Mouse (Mus musculus): ENCODE results near the gene Tbx18. TPM values are rescaled to one million over a fixed set of nuclear protein-coding genes. Genes with fewer than 3 reads are reported as not detected.

Tbx18 gene
- total and polyA plus RNA-seq, 3 experiments, result not detected

DNA sequence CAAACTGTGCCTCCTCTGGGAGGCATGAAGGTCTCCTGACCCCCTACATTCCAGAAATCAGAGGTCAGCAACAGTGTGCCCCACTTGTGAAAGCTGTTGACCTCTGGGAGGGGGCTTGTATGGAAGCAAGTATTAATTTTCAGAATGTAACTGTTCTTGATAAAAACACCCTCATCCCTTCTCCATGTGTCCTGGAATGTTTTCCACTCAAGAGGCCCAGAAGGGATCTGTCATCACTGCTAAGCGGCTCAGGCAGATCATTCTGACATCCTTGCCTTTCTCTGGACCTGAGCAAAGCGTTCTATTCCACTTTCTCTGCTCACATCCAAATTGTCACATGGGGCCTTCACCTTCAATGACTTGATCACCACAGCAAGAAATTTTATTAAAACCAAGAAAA is 28.8 kb downstream of the Tbx18 start:
- H3K9me3 ChIP-seq (replicated peaks; ENCODE audit: insufficient read depth, low read length), result no peaks in the 10 kb centered on the region
- no peaks in the 10 kb centered on the region for H3K79me2 ChIP-seq (ENCODE audit: control insufficient read depth, insufficient read depth, low read length, poor library complexity)
- DNase-seq (ENCODE audit: low read depth, low spot score), result no peak
- TF ChIP-seq POLR2A (IDR thresholded peaks at IDR 0.05; ENCODE audit: control insufficient read depth in 1 of 2, insufficient read depth in 1 of 2, low read depth in 1 of 2, low read length in 2 of 2, poor library complexity in 1 of 2) (no peak), ZNF384 (IDR thresholded peaks at IDR 0.05; ENCODE audit: low read depth, low read length) (no peak), SIN3A (IDR thresholded peaks at IDR 0.05; ENCODE audit: low read length) (no peak)
- H3K27ac ChIP-seq (ENCODE audit: control insufficient read depth, low read depth, low read length), result no peak overlapping the region
- no peaks in the 10 kb centered on the region for H3K27me3 ChIP-seq (ENCODE audit: control insufficient read depth in 1 of 2, insufficient read depth in 2 of 2, low read length in 2 of 2)
- no peaks in the 10 kb centered on the region for H3K4me1 ChIP-seq (ENCODE audit: control insufficient read depth in 1 of 2, insufficient read depth in 2 of 2, low read length in 2 of 2)
- no peak overlapping the region for H3K4me3 ChIP-seq (ENCODE audit: control insufficient read depth in 1 of 2, insufficient read depth in 1 of 2, low read depth in 2 of 2, low read length in 2 of 2)
- H3K9ac ChIP-seq (ENCODE audit: control insufficient read depth, low read depth, low read length, poor library complexity, severe bottlenecking), result no peak overlapping the region
- no peaks in the 10 kb centered on the region for H3K36me3 ChIP-seq (ENCODE audit: control insufficient read depth in 1 of 2, insufficient read depth in 2 of 2, low read length in 2 of 2)

DNA sequence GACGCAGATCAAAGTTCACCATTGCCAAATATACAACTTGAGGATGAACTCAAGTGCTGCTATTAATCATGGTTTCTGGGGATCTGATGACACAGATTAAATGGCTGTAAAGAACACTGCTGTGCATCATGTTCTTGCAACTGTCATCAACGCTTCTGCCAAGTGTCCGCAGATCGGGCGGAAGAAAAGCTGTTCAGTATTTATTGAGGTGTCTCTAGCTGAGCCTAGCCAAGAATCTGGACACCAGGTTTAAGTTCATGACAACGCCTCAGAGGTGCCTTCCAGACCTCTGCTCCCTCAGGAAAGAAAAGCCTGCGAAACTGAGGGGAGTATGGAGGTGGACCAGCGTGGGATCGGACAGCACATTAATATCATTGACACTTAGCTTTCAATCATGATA is 44.1 kb downstream of the Tbx18 start:
- no peak for DNase-seq (ENCODE audit: low read depth, low spot score)
- Histone ChIP-seq H3K27me3 (ENCODE audit: control insufficient read depth in 1 of 2, insufficient read depth in 2 of 2, low read length in 2 of 2) (no peaks in the 10 kb centered on the region), H3K36me3 (ENCODE audit: control insufficient read depth in 1 of 2, insufficient read depth in 2 of 2, low read length in 2 of 2) (no peaks in the 10 kb centered on the region), H3K4me3 (ENCODE audit: control insufficient read depth in 1 of 2, insufficient read depth in 1 of 2, low read depth in 2 of 2, low read length in 2 of 2) (no peak overlapping the region), H3K27ac (ENCODE audit: control insufficient read depth, low read depth, low read length) (no peak overlapping the region), H3K79me2 (ENCODE audit: control insufficient read depth, insufficient read depth, low read length, poor library complexity) (no peaks in the 10 kb centered on the region), H3K4me1 (ENCODE audit: control insufficient read depth in 1 of 2, insufficient read depth in 2 of 2, low read length in 2 of 2) (no peaks in the 10 kb centered on the region), H3K9ac (ENCODE audit: control insufficient read depth, low read depth, low read length, poor library complexity, severe bottlenecking) (no peak overlapping the region), H3K9me3 (replicated peaks; ENCODE audit: insufficient read depth, low read length) (no peaks in the 10 kb centered on the region)
- TF ChIP-seq MXI1 (IDR thresholded peaks at IDR 0.05; ENCODE audit: low read depth, low read length), result no peak
- no peak for TF ChIP-seq KAT2A (conservative IDR thresholded peaks at IDR 0.05; ENCODE audit: low read depth, low read length)
- no peak for TF ChIP-seq POLR2AphosphoS2 (IDR thresholded peaks at IDR 0.05; ENCODE audit: low read length)
- TF ChIP-seq UBTF (IDR thresholded peaks at IDR 0.05; ENCODE audit: borderline replicate concordance, insufficient read depth, low read depth, low read length), result no peak
- no peak for TF ChIP-seq TCF12 (IDR thresholded peaks at IDR 0.05; ENCODE audit: low read depth, low read length)
- TF ChIP-seq JUND (IDR thresholded peaks at IDR 0.05; ENCODE audit: low read depth, low read length), result no peak
- no peak for TF ChIP-seq ZKSCAN1 (IDR thresholded peaks at IDR 0.05; ENCODE audit: low read depth, low read length)
- no peak for TF ChIP-seq BHLHE40 (IDR thresholded peaks at IDR 0.05; ENCODE audit: borderline replicate concordance, low read depth, low read length)
- TF ChIP-seq USF1 (IDR thresholded peaks at IDR 0.05; ENCODE audit: low read depth, low read length), result no peak
- no peak for TF ChIP-seq CHD1 (IDR thresholded peaks at IDR 0.05; ENCODE audit: low read depth, low read length)
- TF ChIP-seq POLR2A (IDR thresholded peaks at IDR 0.05; ENCODE audit: control insufficient read depth in 1 of 2, insufficient read depth in 1 of 2, low read depth in 1 of 2, low read length in 2 of 2, poor library complexity in 1 of 2), result no peak
- TF ChIP-seq USF2 (IDR thresholded peaks at IDR 0.05; ENCODE audit: borderline replicate concordance in 1 of 2, insufficient read depth in 1 of 2, low read depth in 1 of 2, low read length in 2 of 2), result no peak
- no peak for TF ChIP-seq ETS1 (IDR thresholded peaks at IDR 0.05; ENCODE audit: low read depth, low read length)
- TF ChIP-seq E2F4 (IDR thresholded peaks at IDR 0.05; ENCODE audit: borderline replicate concordance, low read depth, low read length), result no peak
- TF ChIP-seq SIN3A (IDR thresholded peaks at IDR 0.05; ENCODE audit: low read length), result no peak
- TF ChIP-seq MYC (IDR thresholded peaks at IDR 0.05; ENCODE audit: low read depth, low read length), result no peak
- no peak for TF ChIP-seq NELFE (IDR thresholded peaks at IDR 0.05; ENCODE audit: low read depth, low read length)
- TF ChIP-seq MEF2A (IDR thresholded peaks at IDR 0.05; ENCODE audit: extremely low read depth, insufficient replicate concordance, low read depth, low read length, poor library complexity, severe bottlenecking), result no peak

All from MEL (cell line).